Mouse (Mus musculus): Measurements from ENCODE around the gene Bcl2a1d. TPM values are rescaled to one million over a fixed set of nuclear protein-coding genes. Genes with fewer than 3 reads are reported as not detected.
A peak's percentile ranks its signal among the peaks of the same experiment; 100 is the strongest.
"Not testable (repeated sequence)": the region's sequence is repeated elsewhere in the genome, so short reads cannot be mapped to it uniquely, and the experiment has no call there.

Bcl2a1d gene
- 1 to 10 TPM in 2 of 4 experiments, not detected in 2; 1.5 to 2.6 TPM for total RNA-seq (2022)

DNA sequence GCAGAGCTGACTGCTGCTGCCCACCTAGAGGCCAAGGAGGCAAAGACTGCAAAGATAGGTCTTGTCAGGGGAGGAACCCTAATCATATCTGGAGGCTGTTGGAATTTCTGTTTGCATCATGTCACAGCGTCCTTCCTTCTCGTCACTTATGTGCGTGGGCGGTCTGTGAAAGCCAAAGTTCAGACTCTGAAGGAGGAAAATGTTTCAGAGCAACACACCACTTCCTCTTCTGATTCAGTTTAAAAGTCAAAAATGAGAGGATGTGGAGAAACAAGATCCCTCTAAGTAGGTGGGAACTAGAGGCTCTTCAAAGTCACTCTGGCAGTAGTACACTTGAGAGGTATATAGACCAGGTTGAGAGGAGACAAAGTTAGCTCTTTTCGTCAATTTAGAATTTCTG lies at the start of gene Bcl2a1d:
Gene Bcl2a1d, minus strand, starts transcription at position 187 of the 400 bp plus-strand sequence.
- not testable (repeated sequence) for DNase-seq (ENCODE audit: low spot score in 2 of 2)

DNA sequence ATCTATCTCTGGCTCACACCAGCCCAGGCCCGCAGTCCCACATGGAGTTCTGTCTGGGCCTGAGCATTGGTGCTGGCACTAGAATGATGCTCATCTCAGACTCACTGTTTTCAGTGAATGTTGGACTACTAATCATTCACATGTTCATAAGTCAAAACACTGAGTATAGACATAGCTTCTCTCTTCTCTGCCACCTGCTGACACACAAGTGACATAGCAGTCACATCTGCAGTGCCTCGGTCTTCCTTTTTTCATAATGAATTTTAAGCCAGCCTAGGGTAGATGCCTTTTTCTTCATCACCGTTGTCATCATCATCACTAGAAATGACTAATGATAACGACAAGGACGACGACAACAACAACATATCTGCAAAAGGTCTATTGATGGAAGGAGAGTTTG lies 38.5 kb upstream of the Bcl2a1d start:
- DNase-seq (ENCODE audit: low spot score in 2 of 2) = not testable (repeated sequence)

DNA sequence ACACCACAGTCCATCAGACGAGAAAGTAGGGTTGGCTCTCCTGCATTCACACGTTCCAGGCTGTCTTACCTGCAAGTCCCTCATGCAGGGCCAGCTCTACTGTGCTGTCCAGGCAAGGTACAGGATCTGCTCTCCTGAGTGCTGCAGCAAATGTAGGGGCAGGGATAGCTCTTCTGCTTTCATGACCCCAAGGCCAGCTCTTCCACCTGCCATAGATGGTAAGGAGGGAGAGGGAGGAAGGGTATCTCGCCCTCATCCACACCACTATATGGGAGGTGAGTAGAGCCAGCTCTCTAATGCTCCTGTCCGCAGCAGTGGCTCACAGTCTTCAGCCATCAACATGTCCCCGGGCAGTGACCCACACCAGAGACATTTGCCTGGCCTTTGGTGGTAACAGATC lies 37.8 kb upstream of the Bcl2a1d start:
- not testable (repeated sequence) for DNase-seq (ENCODE audit: low spot score in 2 of 2)

DNA sequence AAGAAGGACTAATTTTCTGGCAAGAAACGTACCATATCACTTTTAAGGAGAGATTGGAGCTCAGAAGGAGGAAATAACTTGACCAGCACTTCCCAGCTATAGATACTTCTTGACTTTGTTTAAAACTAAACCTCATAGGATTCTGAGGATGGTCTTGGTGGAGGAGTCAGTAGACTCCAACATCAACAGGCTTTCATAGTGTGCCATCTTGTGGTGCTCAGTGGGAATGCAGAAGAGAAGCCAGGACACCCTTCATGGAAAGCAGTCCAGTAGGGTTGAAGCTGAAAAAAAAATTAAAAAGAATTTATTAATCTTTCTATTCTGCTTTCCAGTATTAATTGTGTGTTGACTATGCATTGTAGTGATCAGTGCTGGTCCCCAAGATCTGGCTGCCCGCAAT lies 15.0 kb upstream of the Bcl2a1d start:
- DNase-seq (ENCODE audit: low spot score in 2 of 2) = peak in 1 of 2 experiments; percentile 31

DNA sequence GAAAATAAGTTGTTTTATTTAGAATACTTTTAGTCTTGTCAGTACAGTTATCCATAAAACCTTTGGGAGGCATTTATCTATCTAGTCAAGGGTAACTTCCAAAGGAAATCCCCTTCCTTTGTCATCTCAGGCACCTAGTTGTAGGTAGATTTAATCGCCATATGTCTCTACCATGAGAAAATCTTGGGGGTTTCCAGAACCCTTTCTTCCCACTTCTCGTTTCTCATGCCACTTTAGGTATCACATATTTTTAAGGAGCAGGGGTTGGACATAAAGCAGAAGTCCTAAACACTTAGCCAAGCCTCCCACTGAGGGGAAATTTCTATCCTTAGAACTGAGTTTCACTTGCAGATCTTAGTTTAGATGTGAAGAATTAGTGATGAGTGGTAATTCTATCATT lies 14.3 kb upstream of the Bcl2a1d start:
- not testable (repeated sequence) for DNase-seq (ENCODE audit: low spot score in 2 of 2)

DNA sequence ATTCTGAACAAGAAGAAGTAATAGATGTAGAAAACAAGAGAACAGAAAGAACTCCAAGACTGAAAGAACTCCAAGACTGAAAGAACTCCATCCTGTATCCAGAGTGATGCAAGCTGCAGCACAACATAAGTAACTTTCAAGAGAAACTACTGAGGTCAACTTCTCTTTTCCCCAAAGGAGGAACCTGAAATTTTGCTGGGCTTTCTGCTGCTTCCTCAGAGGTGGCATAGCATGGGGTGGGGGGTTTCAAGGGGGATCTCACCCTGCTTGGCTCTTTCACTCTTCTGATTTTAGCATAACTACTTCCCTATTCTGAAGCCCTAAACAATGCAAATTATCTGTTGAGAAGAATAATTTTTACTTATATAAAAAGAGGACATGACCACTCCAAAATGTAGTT lies 3.6 kb upstream of the Bcl2a1d start:
- not testable (repeated sequence) for DNase-seq (ENCODE audit: low spot score in 2 of 2)

DNA sequence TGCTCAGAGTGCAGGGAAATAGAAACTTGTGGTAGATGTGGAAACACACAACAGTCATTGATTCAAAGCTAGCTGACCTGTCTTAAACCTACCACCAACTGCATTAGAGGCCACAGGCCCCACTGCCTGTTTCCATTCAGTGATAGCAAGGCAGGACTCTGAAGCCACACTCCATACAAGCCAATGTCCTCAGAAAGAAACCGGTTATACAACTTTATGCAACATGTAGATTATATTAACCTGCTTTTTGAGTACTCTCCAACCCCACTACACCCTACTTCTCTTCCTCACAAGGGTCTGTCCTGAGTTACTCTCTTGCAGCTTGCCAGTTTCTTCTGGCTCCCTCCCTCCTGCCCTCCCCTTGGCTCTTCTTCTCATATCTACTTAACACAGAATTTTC lies 1.5 kb upstream of the Bcl2a1d start:
- DNase-seq (ENCODE audit: low spot score in 2 of 2) = not testable (repeated sequence)

DNA sequence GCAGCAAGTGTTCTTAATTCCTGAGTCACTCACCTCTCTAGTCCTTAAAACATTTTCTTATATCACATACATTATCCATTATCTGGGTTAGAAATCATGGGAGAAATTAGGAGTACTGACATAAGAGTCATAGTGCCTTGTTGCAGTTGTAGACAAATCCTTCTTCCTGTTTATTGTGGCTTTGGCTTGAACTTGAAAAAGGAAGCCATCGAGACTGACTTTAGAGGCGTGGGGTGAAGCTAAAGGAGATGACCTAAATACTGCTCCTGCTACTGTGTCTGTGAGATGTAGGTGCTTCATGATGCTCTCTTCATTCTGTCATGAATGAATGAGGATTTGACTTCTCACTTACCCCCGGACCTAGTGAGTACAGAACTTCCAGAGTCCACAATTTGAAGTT lies 620 bp upstream of the Bcl2a1d start:
- DNase-seq (ENCODE audit: low spot score in 2 of 2) = not testable (repeated sequence)

DNA sequence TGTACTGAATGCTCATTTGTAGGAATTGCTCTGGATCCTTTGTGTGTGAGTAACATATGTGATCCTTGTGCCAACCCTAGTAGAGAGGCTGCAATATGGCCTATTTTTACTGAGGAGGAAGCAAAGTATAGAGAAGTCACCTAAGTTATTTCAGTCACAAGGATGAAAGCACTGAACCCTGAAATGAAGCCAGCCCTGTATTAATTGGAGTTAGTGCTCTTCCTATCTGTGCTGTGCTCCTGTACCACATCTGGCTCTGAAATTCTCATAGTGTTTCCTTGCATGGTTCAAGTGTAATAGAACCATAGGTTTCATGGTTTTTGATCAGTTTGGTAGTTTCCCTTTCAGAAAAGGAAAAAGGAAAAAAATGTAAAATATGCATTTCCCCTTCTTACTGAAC lies 3.4 kb downstream of the Bcl2a1d start:
- DNase-seq (ENCODE audit: low spot score in 2 of 2) = not testable (repeated sequence)

DNA sequence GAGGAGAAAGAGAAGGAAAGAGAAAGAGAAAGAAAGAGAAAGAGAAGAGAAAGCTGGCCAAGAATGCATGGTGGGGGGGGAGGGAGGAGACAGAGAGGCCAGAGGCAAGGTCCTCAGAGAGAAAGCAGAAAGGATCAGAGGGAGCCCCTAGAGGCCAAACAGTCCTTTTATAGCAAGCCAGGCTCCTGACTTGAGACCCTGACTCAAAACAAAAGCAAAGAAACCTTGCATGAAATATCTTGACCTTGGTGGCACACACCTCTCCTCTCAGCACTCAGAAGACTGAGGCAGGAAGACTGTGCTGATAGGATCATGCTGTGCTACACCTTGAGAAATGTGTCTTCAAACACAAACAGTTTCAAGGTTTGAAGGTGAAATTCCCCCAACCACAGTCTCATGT lies 10.1 kb downstream of the Bcl2a1d start:
- not testable (repeated sequence) for DNase-seq (ENCODE audit: low spot score in 2 of 2)

DNA sequence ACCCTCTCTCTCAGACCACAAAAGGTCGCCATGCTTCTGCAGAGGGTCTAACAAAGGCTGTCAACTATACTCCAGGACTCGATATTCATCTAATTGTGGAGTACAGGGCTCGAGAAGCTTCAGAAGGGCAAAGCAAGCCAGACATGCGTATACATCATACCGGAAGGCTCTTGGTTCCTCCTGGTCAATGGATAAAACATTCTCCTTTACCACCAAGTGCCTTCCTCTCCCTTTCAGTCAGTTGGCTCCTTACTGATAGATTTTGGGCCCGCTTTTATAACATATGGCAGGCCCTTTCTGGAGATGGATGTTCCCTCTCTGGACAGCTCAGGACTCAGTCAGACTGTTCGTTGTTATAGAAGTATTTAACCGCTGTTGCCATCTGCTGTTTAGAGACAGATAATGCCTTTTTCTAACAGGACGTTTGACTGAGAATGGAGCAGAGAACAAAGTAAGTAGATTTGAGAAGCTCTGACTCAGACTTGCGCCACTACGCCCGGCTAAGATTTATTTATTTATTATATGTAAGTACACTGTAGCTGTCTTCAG lies 11.7 kb downstream of the Bcl2a1d start, which contains the start of gene Mthfsl:
Gene Mthfsl, minus strand, starts transcription at position 308 of the 549 bp plus-strand sequence.
- peak in 1 of 2 experiments; percentile 41 for DNase-seq (ENCODE audit: low spot score in 2 of 2)

DNA sequence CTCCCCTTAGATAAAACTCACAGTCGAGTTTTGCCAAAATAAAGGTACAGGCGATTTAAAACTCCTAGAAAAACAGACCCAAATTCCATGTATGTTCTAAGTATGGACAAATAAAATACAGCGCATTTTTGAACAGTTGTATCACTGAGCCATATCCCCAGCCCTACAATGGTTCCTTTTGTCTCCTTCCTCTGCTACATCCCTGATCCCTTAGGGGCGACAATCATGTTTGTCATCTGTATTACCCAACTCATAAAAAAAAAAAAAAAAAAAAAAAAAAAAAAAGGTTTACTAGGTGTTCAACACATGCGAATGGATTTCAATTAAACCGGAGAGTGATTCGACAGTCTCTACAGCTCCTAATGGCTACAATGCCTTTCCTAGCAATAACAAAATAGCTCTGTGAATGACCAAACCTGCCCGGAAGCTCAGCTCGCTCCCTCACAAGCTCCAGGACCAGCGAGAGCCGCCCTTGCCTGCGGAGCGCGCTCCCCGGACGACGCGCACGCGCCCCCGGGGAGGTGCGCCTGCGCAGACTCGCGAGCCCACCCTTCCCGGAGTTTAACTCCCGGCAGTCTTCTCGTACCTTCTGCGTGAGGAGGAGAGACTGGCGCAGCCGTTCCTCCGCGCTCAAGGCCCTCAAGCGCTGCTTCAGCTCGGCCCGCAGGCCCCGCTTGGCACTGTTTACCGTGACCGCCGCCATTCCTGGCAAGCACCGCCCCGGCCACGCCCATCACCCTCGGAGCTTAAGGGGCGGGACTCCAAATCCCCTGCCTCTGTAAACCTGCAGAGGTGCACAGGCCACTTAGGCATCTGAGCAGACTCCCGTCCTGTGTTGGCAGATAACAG lies 12.4 kb downstream of the Bcl2a1d start:
- DNase-seq (ENCODE audit: low spot score in 2 of 2) = peak in 1 of 2 experiments; percentile 43

DNA sequence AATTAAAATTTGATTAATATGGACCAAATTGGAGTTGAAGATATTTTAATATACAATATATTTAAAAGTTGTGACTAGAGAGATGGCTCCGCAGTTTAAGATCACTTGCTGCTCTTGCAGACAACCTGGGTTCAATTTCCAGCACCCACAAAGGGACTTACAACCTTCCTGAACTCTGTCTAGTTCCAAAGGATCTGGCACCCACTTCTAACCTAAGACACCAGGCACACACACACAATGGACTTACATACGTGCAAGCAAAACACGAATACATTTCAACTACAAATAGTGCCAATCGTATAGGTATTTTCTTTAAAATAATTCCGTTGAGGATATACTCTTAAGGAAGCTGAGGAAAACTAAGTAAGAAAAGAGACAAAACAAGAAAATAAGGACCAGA lies 13.1 kb downstream of the Bcl2a1d start:
- DNase-seq (ENCODE audit: low spot score in 2 of 2) = not testable (repeated sequence)

DNA sequence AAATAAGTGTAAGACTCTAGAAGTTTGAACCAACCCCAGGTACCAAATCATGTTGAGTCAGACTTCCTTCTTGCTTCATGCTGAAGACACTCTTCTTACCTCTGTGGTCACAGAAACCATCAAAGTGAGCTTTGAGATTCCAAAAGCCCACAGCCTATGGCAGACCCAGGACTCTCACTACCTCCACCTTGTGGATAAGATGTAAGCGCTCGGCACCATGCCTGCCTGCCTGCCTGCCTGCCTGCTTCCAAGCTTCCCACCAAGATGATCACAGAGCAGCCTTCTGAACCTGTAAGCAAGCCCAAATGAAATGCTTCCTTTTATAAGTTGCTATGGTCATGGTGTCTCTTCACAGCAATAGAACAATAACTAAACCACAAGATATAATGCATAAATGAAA lies 13.6 kb downstream of the Bcl2a1d start:
- DNase-seq (ENCODE audit: low spot score in 2 of 2) = peak in 1 of 2 experiments; percentile 32

DNA sequence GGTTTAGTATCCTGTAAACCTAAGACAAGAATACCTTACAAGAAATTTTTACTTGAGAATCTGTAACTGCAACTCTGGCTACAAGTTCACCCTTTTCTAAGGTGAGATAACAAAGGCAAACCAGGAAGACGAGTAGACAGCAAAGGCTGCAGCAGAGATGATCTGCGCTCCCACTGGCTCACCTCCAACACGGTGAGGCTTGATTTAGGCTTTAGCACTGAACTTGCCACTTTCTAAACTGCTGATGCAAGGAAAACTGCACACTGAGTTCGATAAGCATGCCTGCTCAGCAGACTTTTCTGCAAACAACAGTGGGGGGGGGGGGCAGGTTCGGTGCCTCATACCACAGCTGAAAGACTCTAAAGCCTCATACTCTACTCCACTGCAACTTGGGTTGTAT lies 17.2 kb downstream of the Bcl2a1d start:
- not testable (repeated sequence) for DNase-seq (ENCODE audit: low spot score in 2 of 2)

DNA sequence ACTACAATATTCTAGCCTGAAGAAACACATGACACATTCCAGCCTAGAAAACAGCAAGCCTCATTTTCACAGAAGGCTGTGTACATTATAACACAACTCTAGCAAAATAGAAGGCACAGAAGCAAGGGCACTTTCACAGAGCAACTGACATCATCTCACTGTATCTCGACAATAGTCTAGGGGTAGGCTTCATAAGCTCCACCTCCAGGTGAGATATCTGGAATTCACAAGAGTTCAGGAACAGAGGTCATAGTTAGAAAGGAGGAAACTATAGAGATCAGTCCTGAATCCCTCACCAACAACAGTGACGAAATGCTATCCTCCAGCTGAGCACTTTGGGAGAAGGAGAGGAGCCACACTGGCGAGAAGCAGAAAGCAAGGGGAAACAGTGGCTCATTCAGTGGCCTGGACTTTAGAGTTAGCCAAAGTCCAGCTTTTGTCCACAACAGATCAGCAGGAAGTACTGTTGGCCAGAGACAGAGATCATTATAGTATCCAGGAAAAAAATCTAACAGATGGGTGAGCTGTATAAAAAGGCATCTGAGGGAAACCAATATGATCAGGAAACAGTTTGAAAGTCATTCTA lies 19.5 kb downstream of the Bcl2a1d start:
- DNase-seq (ENCODE audit: low spot score in 2 of 2) = not testable (repeated sequence)

DNA sequence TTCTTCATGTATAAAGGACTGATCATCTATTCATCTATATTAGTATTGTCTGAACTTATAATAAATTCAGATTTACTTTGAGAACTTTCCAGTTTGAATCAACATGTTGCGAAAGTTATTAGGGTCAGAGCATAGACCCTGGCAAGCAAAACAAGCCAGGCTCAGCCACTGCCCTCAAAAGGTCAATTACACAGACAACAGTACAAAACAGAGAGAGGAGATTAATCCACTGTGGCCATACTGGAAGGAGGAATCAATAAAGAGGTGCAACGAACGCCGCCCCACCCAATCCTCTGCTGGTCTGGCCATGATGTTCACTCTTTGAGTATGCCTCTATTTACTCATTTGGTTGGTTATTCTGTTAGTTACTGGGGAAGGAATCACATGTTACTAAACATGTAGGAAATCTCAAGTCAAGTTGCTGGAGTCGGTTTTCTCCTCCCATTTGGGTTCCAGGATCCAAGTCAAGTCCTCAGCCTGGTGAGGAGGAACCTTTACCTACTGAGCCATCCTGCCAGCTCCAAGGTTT lies 20.7 kb downstream of the Bcl2a1d start:
- not testable (repeated sequence) for DNase-seq (ENCODE audit: low spot score in 2 of 2)

DNA sequence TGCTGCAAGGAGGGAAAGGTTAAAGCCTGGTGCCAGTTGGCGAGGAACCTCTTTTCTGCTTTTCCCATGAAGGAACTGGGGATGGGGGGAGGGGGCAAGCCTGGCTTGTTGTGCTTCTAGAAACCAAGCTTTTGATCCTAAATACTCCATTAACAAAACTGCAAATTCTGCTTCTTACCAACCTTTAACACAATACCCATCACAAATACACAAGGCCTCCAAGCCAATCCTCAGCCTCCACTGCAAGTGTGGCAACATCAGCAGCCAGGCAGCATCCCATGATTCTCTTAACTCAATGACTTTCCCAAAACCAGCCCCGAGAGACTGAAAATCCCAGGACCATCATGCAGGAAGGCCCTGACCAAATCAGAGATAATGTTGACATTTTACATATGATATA lies 21.3 kb downstream of the Bcl2a1d start:
- DNase-seq (ENCODE audit: low spot score in 2 of 2) = not testable (repeated sequence)

DNA sequence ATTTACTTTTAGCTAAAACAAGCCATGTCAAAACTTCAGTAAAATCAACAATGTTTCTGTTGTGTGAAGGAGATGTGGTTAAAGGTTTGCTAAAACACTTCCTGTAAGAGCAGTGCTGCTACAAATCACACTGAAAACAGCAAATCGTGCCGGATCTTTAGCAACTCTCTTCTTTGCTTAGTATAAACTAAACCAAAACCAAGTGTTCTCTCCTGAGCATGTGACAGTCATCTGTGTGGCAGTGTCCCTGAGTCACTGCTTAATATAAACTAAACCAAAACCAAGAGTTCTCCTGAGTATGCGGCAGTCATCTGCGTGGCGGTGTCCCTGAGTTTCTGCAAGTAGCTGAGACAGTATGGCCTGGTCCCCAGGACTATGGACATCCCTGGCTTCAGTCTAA lies 21.9 kb downstream of the Bcl2a1d start:
- not testable (repeated sequence) for DNase-seq (ENCODE audit: low spot score in 2 of 2)

DNA sequence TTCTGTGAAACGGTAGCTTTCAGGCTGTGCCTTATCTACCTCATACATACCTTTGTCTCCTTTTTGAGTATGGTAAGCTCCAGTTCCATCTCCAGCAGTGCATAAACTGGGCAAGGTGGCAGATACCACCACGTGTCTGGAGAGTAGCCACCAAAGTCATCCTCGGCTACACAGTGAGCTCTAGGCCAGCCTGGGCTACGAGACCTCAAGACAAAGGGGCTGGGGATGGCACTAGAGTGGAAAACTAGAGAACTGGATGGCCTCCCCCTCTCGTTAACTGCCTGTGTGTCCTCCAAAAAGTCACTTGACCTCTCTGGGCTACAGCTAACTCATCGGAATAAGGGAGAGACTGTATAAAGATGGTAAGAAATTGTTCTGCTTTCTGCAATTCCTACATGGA lies 22.4 kb downstream of the Bcl2a1d start:
- no peak for DNase-seq (ENCODE audit: low spot score in 2 of 2)

DNA sequence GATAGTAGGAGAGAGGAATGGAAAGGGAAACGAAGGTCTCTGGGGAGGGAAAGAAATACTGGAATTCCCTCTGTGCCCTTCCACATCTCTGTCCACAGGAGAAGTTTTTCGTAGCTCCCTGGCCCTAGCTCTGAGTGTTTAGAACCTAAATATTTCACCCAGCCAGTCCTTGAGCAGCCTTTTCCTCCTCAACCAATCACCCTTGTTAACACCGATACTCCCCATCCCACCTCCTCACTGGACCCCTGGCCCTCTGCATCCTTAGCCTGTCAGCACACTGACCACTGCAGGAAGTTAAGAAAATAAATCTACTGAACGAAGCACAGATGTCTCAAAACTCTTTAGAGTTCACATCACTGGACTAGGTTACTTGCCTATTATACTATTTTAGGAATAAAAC lies 25.0 kb downstream of the Bcl2a1d start:
- DNase-seq (ENCODE audit: low spot score in 2 of 2) = no peak

DNA sequence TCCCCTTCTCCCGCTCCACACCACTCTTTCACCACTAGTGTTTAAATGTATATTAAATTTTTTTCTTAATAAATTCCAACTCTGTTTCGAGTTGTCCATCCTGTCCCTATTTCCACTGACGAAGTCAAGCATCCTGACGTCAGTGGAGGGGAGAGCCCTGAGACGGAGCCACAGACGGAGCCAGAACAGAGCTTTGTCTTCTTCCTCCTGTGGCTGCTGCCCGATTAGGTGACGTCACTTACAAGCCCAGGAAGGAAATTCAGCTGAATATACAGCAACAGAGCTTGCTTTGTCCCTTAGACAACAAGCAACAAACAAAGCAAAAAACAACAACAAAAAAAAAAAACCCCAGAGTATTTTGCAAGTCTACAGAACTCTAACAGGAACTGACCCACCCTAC lies 26.6 kb downstream of the Bcl2a1d start:
- not testable (repeated sequence) for DNase-seq (ENCODE audit: low spot score in 2 of 2)
